Mouse (Mus musculus) lung, adult 2 months (tissue): Measurements from ENCODE around the gene Adcy1. TPM values are rescaled to one million over a fixed set of nuclear protein-coding genes. Genes with fewer than 3 reads are reported as not detected.

Experiments
- DNase-seq: peaks from one replicate; pipeline ENCODE4 v3.0.0; 2022
- H3K4me1 ChIP-seq: fragments of 200-500 bp; 2 replicates; pipeline ENCODE4 v1.6.1; 2011; ENCODE audit warnings: low read length; ENCODE audit not compliant: control insufficient read depth, insufficient read depth
- H3K4me3 ChIP-seq: fragments of 200-500 bp; replicated peaks from 2 replicates; pipeline ENCODE3; 2011; ENCODE audit warnings: low read depth, mild to moderate bottlenecking, control low read depth, low read length; ENCODE audit errors: extremely low read depth
- CTCF ChIP-seq: fragments of 200-500 bp; IDR thresholded peaks from 2 replicates; pipeline ENCODE4 v1.5.1; 2011; ENCODE audit warnings: mild to moderate bottlenecking, low read length, control low read depth; ENCODE audit not compliant: insufficient read depth
- POLR2A ChIP-seq: fragments of 200-500 bp; IDR thresholded peaks from 2 replicates; pipeline ENCODE4 v1.6.1; 2011; ENCODE audit warnings: low read depth, mild to moderate bottlenecking, control low read depth, low read length, borderline replicate concordance; ENCODE audit errors: extremely low read depth
- WGBS: fragments of 180-500 bp; shearing (Covaris S2); methylation state at CpG from one replicate; pipeline ENCODE4 v1.1.7; 2018; 5-methylcytosine and 5-hydroxymethylcytosine counted together
- polyA plus RNA-seq: library from polyadenylated mRNA; depleted of rRNA; stranded (reverse); fragments of >200 nt; gene quantifications from 2 replicates; pipeline ENCODE4 v1.2.3, GENCODE M21; 2012

Gene Adcy1
- polyA plus RNA-seq, 1 experiment = 1.3 TPM

DNA sequence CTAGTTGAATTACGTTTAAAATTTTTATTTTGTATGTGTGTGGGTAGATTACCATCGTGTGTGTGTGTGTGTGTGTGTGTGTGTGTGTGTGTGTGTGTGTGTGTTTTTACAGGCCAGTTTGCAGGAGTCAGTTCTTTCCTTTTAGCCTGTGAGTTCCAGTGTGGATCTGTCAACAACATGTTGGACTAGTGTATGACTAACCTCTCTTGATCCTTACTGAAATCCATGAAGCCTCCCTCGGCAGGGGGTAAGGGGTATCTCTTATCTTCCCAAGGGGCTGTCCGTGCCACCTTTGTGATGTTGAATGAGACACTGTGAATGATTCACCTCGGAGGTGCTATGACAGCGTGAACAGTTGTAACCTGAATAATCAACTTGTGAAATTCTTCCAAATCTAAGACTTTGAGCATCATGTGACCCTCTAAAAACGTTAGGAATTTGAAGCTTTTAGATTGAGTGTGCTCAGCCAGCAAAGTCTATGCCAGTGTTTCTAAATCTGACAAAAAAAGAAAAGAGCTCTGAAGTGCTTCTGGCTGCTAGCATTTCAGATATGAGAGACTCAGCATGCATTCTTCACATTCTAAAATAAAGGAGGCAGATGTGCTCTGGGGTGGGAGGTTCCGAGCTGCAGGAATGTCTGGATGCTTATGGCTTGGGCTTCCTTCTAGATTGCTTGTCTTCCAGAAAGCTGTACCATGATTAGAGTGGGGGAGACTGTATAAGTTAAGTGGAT lies 66.2 kb downstream of the Adcy1 start:
- no peak for DNase-seq
- H3K4me1 ChIP-seq = 0 out of 2 replicates have a peak, but pooled peaks cover 2% of the 10 kb centered on the region
- no peak overlapping the region for H3K4me3 ChIP-seq
- no peak for TF ChIP-seq POLR2A
- TF ChIP-seq CTCF = no peak
- WGBS = 41% methylated on average over 8 of the region's 8 CpGs

DNA sequence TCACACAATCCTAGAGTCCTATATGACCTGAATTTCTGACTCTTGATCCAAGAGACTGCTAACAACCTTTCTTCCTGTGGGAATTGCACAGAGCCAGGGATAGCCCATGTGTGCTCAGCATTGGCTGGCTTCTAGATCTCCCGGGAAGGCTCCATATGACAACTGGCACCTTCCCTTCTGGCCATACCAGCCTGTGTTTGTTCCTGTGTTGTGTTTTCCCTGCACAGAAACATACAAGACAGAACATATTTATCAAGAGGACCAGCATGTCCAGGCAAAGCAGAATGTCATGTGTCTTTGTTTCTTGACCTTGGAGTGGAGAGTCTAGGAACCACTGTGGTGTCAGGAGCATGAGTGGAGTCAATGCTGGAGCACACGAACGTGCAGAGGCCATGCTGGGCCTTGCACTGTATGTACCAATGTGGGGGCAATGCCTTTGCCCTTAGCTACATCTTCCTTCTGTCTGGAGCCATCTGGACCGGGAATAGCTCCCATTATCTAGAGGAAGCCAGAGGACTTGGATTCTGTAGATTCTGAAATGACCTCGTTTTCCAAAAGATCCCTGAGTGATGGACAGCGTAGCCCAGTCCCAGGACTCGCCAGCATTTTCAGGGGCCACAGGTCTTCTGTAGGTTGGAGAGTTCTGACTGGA lies 69.6 kb downstream of the Adcy1 start:
- no peak for DNase-seq
- no peak for TF ChIP-seq POLR2A
- no peak for TF ChIP-seq CTCF
- WGBS = 88% methylated on average over 7 of the region's 7 CpGs
- no peak overlapping the region for H3K4me3 ChIP-seq
- 0 out of 2 replicates have a peak, but pooled peaks cover 2% of the 10 kb centered on the region for H3K4me1 ChIP-seq

DNA sequence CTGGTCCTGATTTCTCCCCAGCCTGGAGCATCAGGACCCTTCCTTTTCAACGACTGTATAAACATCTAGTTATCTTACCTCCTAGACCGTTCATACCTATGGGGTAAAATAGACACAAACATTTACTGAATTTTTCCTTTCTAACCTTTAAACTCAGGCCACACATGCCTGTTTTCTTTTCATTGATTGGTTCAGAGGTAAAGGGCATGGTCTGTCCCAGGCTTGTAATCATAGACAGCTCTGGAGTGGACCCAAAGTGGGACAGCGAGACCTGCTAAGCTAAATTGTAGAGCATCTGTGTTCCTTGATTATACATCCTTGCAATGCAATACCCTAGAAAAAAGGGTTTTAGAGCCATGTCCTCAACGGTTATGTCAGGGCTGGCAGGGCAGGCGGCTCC lies 70.4 kb downstream of the Adcy1 start:
- Histone ChIP-seq H3K4me3 (no peak overlapping the region), H3K4me1 (0 out of 2 replicates have a peak, but pooled peaks cover 2% of the 10 kb centered on the region)
- no peak for DNase-seq
- 78% methylated on average over 5 of the region's 5 CpGs for WGBS
- TF ChIP-seq POLR2A (no peak), CTCF (no peak)

DNA sequence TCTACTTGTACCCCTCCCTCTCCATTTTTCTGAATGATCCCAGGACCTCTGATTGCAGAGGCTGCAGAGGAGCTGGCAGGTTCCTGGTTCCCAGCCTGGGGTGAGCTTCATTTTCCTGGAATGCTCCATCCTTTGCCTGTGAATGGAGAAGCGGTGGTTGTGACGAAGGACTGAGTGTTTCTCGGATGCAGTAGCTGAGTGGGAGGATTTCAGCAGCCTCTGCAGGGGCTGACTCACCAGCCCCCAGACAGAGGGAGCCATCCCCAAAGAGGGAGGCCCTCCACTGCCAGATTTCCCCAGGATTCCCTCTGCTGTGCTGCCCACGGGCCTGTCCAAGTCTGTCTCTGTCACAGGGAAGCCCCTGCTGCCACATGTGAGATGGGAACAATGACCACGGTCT lies 71.0 kb downstream of the Adcy1 start:
- TF ChIP-seq POLR2A = no peak
- TF ChIP-seq CTCF = no peak
- WGBS = 76% methylated on average over 5 of the region's 5 CpGs
- H3K4me1 ChIP-seq = 0 out of 2 replicates have a peak, but pooled peaks cover 2% of the 10 kb centered on the region

GRCm38 (mm10) chr11:7135301-7135700 lies 72.0 kb downstream of the Adcy1 start:
- no peaks in the 10 kb centered on the region for H3K4me1 ChIP-seq
- H3K4me3 ChIP-seq = no peak overlapping the region
- no peak for DNase-seq
- TF ChIP-seq POLR2A (no peak), CTCF (no peak)
- WGBS = 61% methylated on average over 6 of the region's 6 CpGs

More for the DNA sequence above, 71.0 kb downstream of the Adcy1 start:
- DNase-seq = no peak
- no peak overlapping the region for H3K4me3 ChIP-seq

DNA sequence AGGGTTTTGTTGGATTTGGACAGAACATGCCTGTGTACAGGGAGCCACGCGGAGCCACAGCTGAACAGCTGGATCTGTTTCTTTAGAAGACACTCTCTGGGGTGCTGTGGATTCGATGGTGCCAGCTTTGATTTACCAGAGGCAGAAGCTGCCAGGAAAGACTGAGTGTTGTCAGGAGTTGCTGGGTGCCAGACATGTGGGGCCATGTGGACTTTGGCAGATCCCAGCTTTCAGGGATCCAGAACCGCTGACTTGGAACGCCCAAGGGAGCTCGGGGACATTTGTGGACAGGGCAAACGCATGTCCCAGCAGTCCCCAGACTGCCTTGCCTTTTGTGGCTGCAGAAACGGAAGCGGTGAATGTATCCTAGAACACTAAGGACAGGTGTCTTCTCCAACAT lies 72.5 kb downstream of the Adcy1 start:
- TF ChIP-seq CTCF = no peak
- TF ChIP-seq POLR2A = no peak
- 69% methylated on average over 9 of the region's 9 CpGs for WGBS
- no peak for DNase-seq
- Histone ChIP-seq H3K4me1 (no peaks in the 10 kb centered on the region), H3K4me3 (no peak overlapping the region)

- TF ChIP-seq POLR2A (no peak), CTCF (no peak)
- Histone ChIP-seq H3K4me3 (no peak overlapping the region), H3K4me1 (no peaks in the 10 kb centered on the region)
- 74% methylated on average over 5 of the region's 5 CpGs for WGBS
- DNase-seq = no peak
These were observed 73.1 kb downstream of the Adcy1 start for GRCm38 (mm10) chr11:7136246-7136855.

DNA sequence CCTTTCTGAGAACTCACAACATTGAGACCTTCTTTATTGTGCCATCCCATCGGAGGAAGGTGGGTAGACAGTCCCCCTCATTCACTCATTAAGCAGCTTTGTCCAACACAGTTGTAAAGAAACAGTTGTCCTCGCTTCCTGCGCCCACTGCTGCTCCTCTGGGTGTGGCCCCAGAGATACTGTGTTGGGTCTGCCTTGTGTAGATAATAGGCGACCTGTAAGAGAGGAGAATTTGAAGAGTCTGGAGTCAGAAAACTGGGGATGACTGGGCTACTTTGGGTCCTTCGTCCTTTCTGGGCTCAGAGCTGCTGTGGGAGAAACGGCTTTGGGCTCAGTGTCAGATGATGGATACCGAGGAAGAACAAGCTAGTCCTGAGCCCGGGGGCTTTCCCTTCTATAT lies 75.1 kb downstream of the Adcy1 start:
- H3K4me1 ChIP-seq = no peaks in the 10 kb centered on the region

DNA sequence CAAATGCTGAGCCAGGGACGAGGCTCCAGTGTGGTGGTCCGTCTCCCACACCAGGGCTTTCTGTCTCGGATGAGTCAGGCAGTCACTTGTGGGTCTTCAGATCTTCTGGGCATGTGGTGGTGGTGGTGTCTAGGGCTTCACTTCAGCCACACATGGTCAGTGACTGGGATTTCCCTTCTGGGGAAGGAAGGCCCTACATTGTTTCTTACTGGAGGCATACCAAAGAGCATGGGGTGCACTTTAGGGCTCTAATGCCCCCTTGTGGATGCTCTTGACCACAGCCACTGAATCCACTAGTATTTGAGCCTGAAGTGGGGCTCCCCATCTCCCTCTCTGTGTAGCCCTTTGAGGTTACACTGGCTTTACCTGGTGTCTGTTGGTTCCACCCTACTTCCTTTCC lies 77.2 kb downstream of the Adcy1 start:
- Histone ChIP-seq H3K4me3 (no peak overlapping the region), H3K4me1 (no peaks in the 10 kb centered on the region)
- TF ChIP-seq POLR2A = no peak
- 0 out of 2 replicates have a peak, but pooled peaks have one; percentile 22 for TF ChIP-seq CTCF
- no peak for DNase-seq
- 91% methylated on average over 3 of the region's 3 CpGs for WGBS

More for the DNA sequence above, 75.1 kb downstream of the Adcy1 start:
- TF ChIP-seq POLR2A (no peak), CTCF (no peak)
- DNase-seq = no peak
- WGBS = 90% methylated on average over 8 of the region's 8 CpGs
- no peak overlapping the region for H3K4me3 ChIP-seq
